In the genomic region with DNA sequence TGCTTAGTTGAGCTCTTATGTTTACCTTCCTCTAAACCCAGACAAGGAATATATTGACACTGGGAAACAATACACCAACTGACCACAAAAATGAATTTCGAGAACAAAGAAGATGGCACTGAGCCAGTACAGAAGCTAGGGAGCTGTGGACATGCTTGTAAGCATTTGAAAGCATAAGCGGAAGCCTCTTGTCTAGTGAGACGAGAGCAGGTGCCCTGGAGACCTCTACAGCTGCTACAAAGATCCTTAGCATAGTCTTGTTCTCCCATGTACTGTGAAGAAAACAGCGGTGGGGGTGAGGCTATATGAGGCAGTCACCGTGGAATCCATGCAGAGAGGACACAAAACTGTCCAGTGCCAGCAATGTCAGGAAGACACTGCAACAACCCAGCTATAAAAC, we compare ENCODE assay signal across 11 mouse cellular contexts. TPM values are rescaled to one million over a fixed set of nuclear protein-coding genes. Genes with fewer than 3 reads are reported as not detected.
DNase-seq lines count a peak whose midpoint lies in the region; ATAC-seq and TF ChIP-seq lines count a peak whose summit lies in the region.
"Had no signal": no experiment of that assay in that cellular context is flagged by ENCODE, and none has a peak within 500 bp of the region (broad histone marks: within the 10 kb centered on the region; RNA-seq: fewer than 3 reads in every experiment).

No protein-coding gene starts in this region.

- peaks cover 79% of the 10 kb centered on the region for H3K36me3 ChIP-seq in limb, embryonic 14.5 days (ENCODE audit: control insufficient read depth, insufficient read depth, low read length)
- H3K36me3 ChIP-seq in limb, embryonic 10.5 days = peaks cover 99% of the 10 kb centered on the region
- H3K36me3 ChIP-seq in hindbrain, embryonic 15.5 days = peaks cover 36% of the 10 kb centered on the region

- no peak overlapping the region for H3K9ac ChIP-seq in limb, embryonic 14.5 days (ENCODE audit: low read depth, low read length, severe bottlenecking)
- H3K9ac ChIP-seq in hindbrain, embryonic 15.5 days = no peak overlapping the region
- H3K9ac ChIP-seq: heart, embryonic 12.5 days had no signal

- no peak for TF ChIP-seq CTCF in gastrocnemius, adult 2 months (IDR thresholded peaks at IDR 0.05)

- H3K27ac ChIP-seq in gastrocnemius, adult 2 months = peak overlapping the region; percentile 60
- no peak overlapping the region for H3K27ac ChIP-seq in limb, embryonic 14.5 days (replicated peaks; ENCODE audit: low read depth, low read length)
- H3K27ac ChIP-seq in limb, embryonic 10.5 days = no peak overlapping the region
- 0 out of 2 replicates have a peak overlapping the region, but pooled peaks have one; percentile 27 for H3K27ac ChIP-seq in hindbrain, embryonic 15.5 days (replicated peaks)

- intact Hi-C loops in gastrocnemius, adult 2 months (cut with DNase I) = loop anchor here (10.0 kb wide), 1 partner anchor 186 kb away; no protein-coding TSS in a partner anchor

- H3K27me3 ChIP-seq in limb, embryonic 14.5 days (ENCODE audit: control insufficient read depth, insufficient read depth, low read length) = no peaks in the 10 kb centered on the region
- no peaks in the 10 kb centered on the region for H3K27me3 ChIP-seq in limb, embryonic 10.5 days (ENCODE audit: low read depth, poor library complexity, severe bottlenecking)
- H3K27me3 ChIP-seq in hindbrain, embryonic 15.5 days = no peaks in the 10 kb centered on the region
- H3K27me3 ChIP-seq: heart, embryonic 12.5 days had no signal

- peaks cover 3% of the 10 kb centered on the region for H3K4me1 ChIP-seq in limb, embryonic 14.5 days (ENCODE audit: control insufficient read depth, insufficient read depth, low read length)
- H3K4me1 ChIP-seq in limb, embryonic 10.5 days = peaks cover 5% of the 10 kb centered on the region; the same call in 1 of the 2 replicates
- H3K4me1 ChIP-seq in hindbrain, embryonic 15.5 days (replicated peaks) = peaks cover 11% of the 10 kb centered on the region; the same call in 1 of the 2 replicates

- no peak overlapping the region for H3K4me2 ChIP-seq in limb, embryonic 14.5 days (replicated peaks; ENCODE audit: low read depth, low read length, severe bottlenecking)
- no peak overlapping the region for H3K4me2 ChIP-seq in hindbrain, embryonic 15.5 days
- H3K4me2 ChIP-seq: heart, embryonic 12.5 days had no signal

- no peak overlapping the region for H3K4me3 ChIP-seq in gastrocnemius, adult 2 months
- no peak overlapping the region for H3K4me3 ChIP-seq in limb, embryonic 14.5 days (replicated peaks; ENCODE audit: low read length)
- no peak overlapping the region for H3K4me3 ChIP-seq in limb, embryonic 10.5 days
- no peak overlapping the region for H3K4me3 ChIP-seq in hindbrain, embryonic 15.5 days
- H3K4me3 ChIP-seq: heart, embryonic 12.5 days had no signal

- H3K9me3 ChIP-seq in limb, embryonic 14.5 days (ENCODE audit: control insufficient read depth, low read length) = no peaks in the 10 kb centered on the region
- H3K9me3 ChIP-seq in limb, embryonic 10.5 days (replicated peaks) = no peaks in the 10 kb centered on the region
- no peaks in the 10 kb centered on the region for H3K9me3 ChIP-seq in hindbrain, embryonic 15.5 days
- H3K9me3 ChIP-seq: heart, embryonic 12.5 days had no signal

- no peak for TF ChIP-seq POLR2A in limb, embryonic 14.5 days (IDR thresholded peaks at IDR 0.05; ENCODE audit: borderline replicate concordance, extremely low read depth, insufficient read depth, insufficient read length)

- 82% methylated on average over 5 of the region's 5 CpGs for WGBS in limb, embryonic 14.5 days
- WGBS in limb, embryonic 10.5 days = 92% methylated on average over 5 of the region's 5 CpGs
- WGBS in hindbrain, embryonic 15.5 days = 29% methylated on average over 5 of the region's 5 CpGs

- no peak for ATAC-seq in limb, embryonic 14.5 days (ENCODE audit: low FRiP score, low read depth)
- ATAC-seq in hindbrain, embryonic 15.5 days (ENCODE audit: low FRiP score, low read depth) = no peak

- no peak for DNase-seq in gastrocnemius, adult 2 months
- no peak for DNase-seq in gastrocnemius, postnatal 4 days (ENCODE audit: low spot score in 2 of 2)
- DNase-seq in limb, embryonic 14.5 days (ENCODE audit: low spot score) = peak; percentile 50
- no peak for DNase-seq in limb, embryonic 10.5 days (ENCODE audit: low spot score)
- DNase-seq in MN1 (ENCODE audit: low spot score) (peak; percentile 20), liver (no peak)
- no peak for DNase-seq in embryo, embryonic 9.5 days (ENCODE audit: extremely low spot score)
- DNase-seq: right cerebral cortex, adult 18-20 months; thymus, postnatal 25 days had no signal

RNA-seq across cellular contexts. Expression of gene Fbxl22, which starts 4.5 kb away (rescaled TPM):
- 1 to 10 TPM; 1.7 to 3.1 TPM for total RNA-seq in gastrocnemius, adult 2 months (2021)
- 10 to 100 TPM; 16.9 to 27.6 TPM for total RNA-seq in gastrocnemius, postnatal 4 days (2021)
- polyA plus RNA-seq in limb, embryonic 14.5 days (2012; rRNA removed) = 4.7 and 7.4 TPM in 2 replicates
- 5.4 and 6.5 TPM in 2 replicates for polyA plus RNA-seq in limb, embryonic 14.5 days (2014; fragmentation: Nextera tagmentation; extraction: Ambion mirVana)
- 1.2 and 1.3 TPM in 2 replicates for polyA plus RNA-seq in limb, embryonic 10.5 days (2016; fragmentation: Nextera tagmentation; extraction: Ambion mirVana)
- polyA plus RNA-seq in hindbrain, embryonic 15.5 days (2015; fragmentation: Nextera tagmentation; extraction: Ambion mirVana) = 1.0 and 1.2 TPM in 2 replicates

Comparison
In these comparisons a context has a peak if more than half of its experiments do, and no peak if none do; other contexts are left out.
1. DNase-seq: peak in limb, embryonic 14.5 days (single experiment) and MN1 (single experiment); none in gastrocnemius, adult 2 months (single experiment), gastrocnemius, postnatal 4 days (0 of 2), limb, embryonic 10.5 days (single experiment), liver (single experiment) and embryo, embryonic 9.5 days (single experiment).
2. H3K27ac ChIP-seq: peak in gastrocnemius, adult 2 months (single experiment) and hindbrain, embryonic 15.5 days (single experiment); none in limb, embryonic 14.5 days (single experiment) and limb, embryonic 10.5 days (single experiment).